Mouse (Mus musculus) small intestine, adult 2 months (tissue): Measurements from ENCODE around the gene Zbtb8os.

ENCODE experiments used
- CTCF ChIP-seq: fragments of 200-500 bp; IDR thresholded peaks from 2 replicates; pipeline ENCODE4 v1.5.1; 2012; ENCODE audit warnings: low read depth, mild to moderate bottlenecking, control low read depth, inconsistent platforms, low read length, moderate library complexity, mixed read lengths; ENCODE audit not compliant: insufficient replicate concordance, insufficient read length; ENCODE audit errors: extremely low read depth
- POLR2A ChIP-seq: fragments of 200-500 bp; IDR thresholded peaks from 2 replicates; pipeline ENCODE4 v1.6.1; 2012; ENCODE audit warnings: low read depth, mild to moderate bottlenecking, control low read depth, inconsistent platforms, low read length, moderate library complexity

GRCm38 (mm10) chr4:129304306-129304705, 31.2 kb upstream of the Zbtb8os start:
- TF ChIP-seq POLR2A (no peak), CTCF (no peak)
